Mouse (Mus musculus) right cerebral cortex, postnatal 25 days (tissue): Measurements from ENCODE around the gene Olfr802.

ENCODE experiments used
- DNase-seq: peaks from one replicate; pipeline ENCODE4 v3.0.0; 2022

Gene Olfr802

GRCm38 (mm10) chr10:129688069-129688468, at the start of gene Olfr802:
Gene Olfr802, minus strand, starts transcription at chr10:129688169.
- DNase-seq, result no peak

- no peak for DNase-seq
These were observed 41.3 kb upstream of the Olfr802 start, which contains the start of gene Olfr805 for GRCm38 (mm10) chr10:129729275-129729674. Gene Olfr805, minus strand, starts transcription at chr10:129729375.

- DNase-seq, result no peak
These were observed 14.9 kb upstream of the Olfr802 start, which contains the start of gene Olfr804 for GRCm38 (mm10) chr10:129702910-129703309. Gene Olfr804, plus strand, starts transcription at chr10:129703210.

GRCm38 (mm10) chr10:129694186-129694585, 6.2 kb upstream of the Olfr802 start, which contains the start of gene Olfr803:
Gene Olfr803, minus strand, starts transcription at chr10:129694286.
- DNase-seq, result no peak

GRCm38 (mm10) chr10:129673765-129674164, 14.2 kb downstream of the Olfr802 start, which contains the start of gene Olfr801:
Gene Olfr801, minus strand, starts transcription at chr10:129673865.
- no peak for DNase-seq

DNA sequence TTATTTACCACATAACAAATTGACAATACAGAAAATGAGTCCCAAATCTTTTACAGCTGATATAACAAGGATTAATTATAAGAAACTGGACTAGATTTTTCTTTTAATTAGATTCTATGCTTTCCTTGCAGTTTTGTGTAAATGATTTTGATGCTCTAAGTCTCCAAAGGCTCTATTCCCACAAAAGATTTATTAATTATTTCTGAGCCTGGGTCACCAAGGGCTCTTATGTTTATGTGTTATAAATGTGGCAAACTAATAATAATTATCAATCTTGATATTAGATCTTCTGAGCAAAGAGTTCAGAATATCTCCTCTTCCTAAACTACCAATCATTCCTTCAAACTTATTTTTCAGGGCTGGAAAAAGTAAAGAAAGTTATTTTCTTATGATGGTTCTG, 30.6 kb downstream of the Olfr802 start, which contains the start of gene Olfr800:
Gene Olfr800 (plus strand): TSS at position 301 of the 400 bp plus-strand sequence.
- no peak for DNase-seq

DNA sequence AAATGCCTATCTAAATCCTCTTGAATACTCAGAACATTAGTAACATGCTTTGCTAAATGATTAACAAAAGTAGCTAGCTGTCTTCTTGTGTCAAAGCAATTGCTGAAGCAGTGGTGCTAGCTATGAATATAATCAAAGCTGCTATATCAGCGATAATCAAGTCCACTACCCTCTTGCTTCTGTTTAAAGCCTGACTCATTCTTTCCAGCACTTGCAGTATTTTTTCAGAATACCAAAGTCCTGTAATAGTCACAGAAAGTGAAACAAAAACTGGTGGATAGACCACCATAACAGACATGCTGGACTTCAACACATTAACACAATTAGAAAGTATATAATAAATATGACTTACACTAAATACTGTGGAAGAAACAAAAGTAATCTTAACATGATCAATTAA, 36.2 kb downstream of the Olfr802 start:
- no peak for DNase-seq

- DNase-seq, result no peak
These were observed 50.8 kb downstream of the Olfr802 start, which contains the start of gene Olfr799 for GRCm38 (mm10) chr10:129637184-129637583. Gene Olfr799, plus strand, starts transcription at chr10:129637484.

- no peak for DNase-seq
These were observed 60.1 kb downstream of the Olfr802 start, which contains the start of gene Olfr798 for GRCm38 (mm10) chr10:129627834-129628233. Gene Olfr798, minus strand, starts transcription at chr10:129627934.
